Mouse (Mus musculus): ENCODE data around the gene Gon7.

DNA sequence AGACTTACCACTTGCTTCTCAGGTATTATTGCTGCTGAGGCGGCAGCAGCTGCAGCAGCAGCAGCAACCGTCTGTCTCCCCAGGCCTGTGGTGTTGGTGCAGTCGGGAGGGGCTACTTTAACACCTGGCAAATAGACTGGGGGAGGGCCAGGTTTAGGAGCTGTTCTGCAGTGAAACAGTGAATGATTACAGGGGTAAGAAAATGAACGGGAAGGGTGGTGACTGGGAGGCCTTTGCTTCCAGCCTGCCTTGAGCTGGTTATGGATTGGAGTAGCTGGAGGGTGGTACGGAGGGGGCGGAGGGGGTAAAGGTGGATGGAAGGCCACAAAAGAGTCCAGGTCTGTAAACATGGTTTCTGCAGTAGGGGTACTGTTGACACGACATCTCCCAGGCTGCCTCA is 30.3 kb upstream of the Gon7 start:
- TF ChIP-seq CTCF (IDR thresholded peaks at IDR 0.05) (no peak), EP300 (IDR thresholded peaks at IDR 0.05) (no peak)

All from lung, postnatal 0 days (tissue).